Mouse (Mus musculus): ENCODE measurements at regions not wholly inside any gene's neighbourhood (a gene's known extent, or its start where the extent isn't known, plus 50 kb on each side); places are given as distances from the start of the nearest gene placed in this dataset.
"Not testable (repeated sequence)": the region's sequence is repeated elsewhere in the genome, so short reads cannot be mapped to it uniquely, and the experiment has no call there.

- not testable (repeated sequence) for DNase-seq (ENCODE audit: extremely low spot score in 1 of 2, low spot score in 1 of 2)
Observed at GRCm38 (mm10) chr14:27562564-27562963, 54.3 kb upstream of the Ccdc66 start.

- DNase-seq (ENCODE audit: extremely low spot score in 1 of 2, low spot score in 1 of 2), result not testable (repeated sequence)
Observed at GRCm38 (mm10) chr14:27561974-27562373, 53.7 kb upstream of the Ccdc66 start.

- peak; percentile 5 to 79 for DNase-seq (ENCODE audit: extremely low spot score in 1 of 2, low spot score in 1 of 2)
Observed at GRCm38 (mm10) chr14:27560434-27560833, 52.2 kb upstream of the Ccdc66 start.

- no peak for DNase-seq (ENCODE audit: extremely low spot score in 1 of 2, low spot score in 1 of 2)
Observed at GRCm38 (mm10) chr14:27558794-27559491, 50.7 kb upstream of the Ccdc66 start.

All from frontal cortex, adult 2 months (tissue).